Mouse (Mus musculus): Measurements from ENCODE around the gene Cnn3.

The Cnn3 gene

GRCm38 (mm10) chr3:121451404-121451803 lies 25.1 kb downstream of the Cnn3 start:
- no peak for DNase-seq (ENCODE audit: low read depth, low spot score)

- no peak for DNase-seq (ENCODE audit: low read depth, low spot score)
These were observed 32.5 kb downstream of the Cnn3 start for GRCm38 (mm10) chr3:121458545-121459492.

GRCm38 (mm10) chr3:121460473-121461193 lies 34.3 kb downstream of the Cnn3 start:
- no peak for DNase-seq (ENCODE audit: low read depth, low spot score)

- DNase-seq (ENCODE audit: low read depth, low spot score), result no peak
These were observed 35.2 kb downstream of the Cnn3 start for GRCm38 (mm10) chr3:121461477-121461876.

- DNase-seq (ENCODE audit: low read depth, low spot score), result no peak
These were observed 36.5 kb downstream of the Cnn3 start for GRCm38 (mm10) chr3:121462782-121463181.

GRCm38 (mm10) chr3:121464733-121465305 lies 38.5 kb downstream of the Cnn3 start:
- no peak for DNase-seq (ENCODE audit: low read depth, low spot score)

- no peak for DNase-seq (ENCODE audit: low read depth, low spot score)
These were observed 39.5 kb downstream of the Cnn3 start for GRCm38 (mm10) chr3:121465795-121466194.

- peak; percentile 32 for DNase-seq (ENCODE audit: low read depth, low spot score)
These were observed 40.8 kb downstream of the Cnn3 start for GRCm38 (mm10) chr3:121467094-121467552.

- DNase-seq (ENCODE audit: low read depth, low spot score), result no peak
These were observed 41.8 kb downstream of the Cnn3 start for GRCm38 (mm10) chr3:121468136-121468535.

GRCm38 (mm10) chr3:121469185-121469975 lies 43.1 kb downstream of the Cnn3 start:
- no peak for DNase-seq (ENCODE audit: low read depth, low spot score)

- DNase-seq (ENCODE audit: low read depth, low spot score), result no peak
These were observed 45.4 kb downstream of the Cnn3 start for GRCm38 (mm10) chr3:121471703-121472102.

- no peak for DNase-seq (ENCODE audit: low read depth, low spot score)
These were observed 48.4 kb downstream of the Cnn3 start for GRCm38 (mm10) chr3:121474738-121475137.

- no peak for DNase-seq (ENCODE audit: low read depth, low spot score)
These were observed 54.0 kb downstream of the Cnn3 start for GRCm38 (mm10) chr3:121480030-121480960.

- DNase-seq (ENCODE audit: low read depth, low spot score), result no peak
These were observed 54.7 kb downstream of the Cnn3 start for GRCm38 (mm10) chr3:121480961-121481436.

- no peak for DNase-seq (ENCODE audit: low read depth, low spot score)
These were observed 55.3 kb downstream of the Cnn3 start for GRCm38 (mm10) chr3:121481564-121481963.

- DNase-seq (ENCODE audit: low read depth, low spot score), result no peak
These were observed 57.2 kb downstream of the Cnn3 start for GRCm38 (mm10) chr3:121483266-121484161.

GRCm38 (mm10) chr3:121485201-121485600 lies 58.9 kb downstream of the Cnn3 start:
- DNase-seq (ENCODE audit: low read depth, low spot score), result no peak

GRCm38 (mm10) chr3:121489462-121490118 lies 63.3 kb downstream of the Cnn3 start:
- DNase-seq (ENCODE audit: low read depth, low spot score), result no peak
